Mouse (Mus musculus) c-Kit-positive CD71-positive TER-119-negative erythroid progenitor cells, embryonic 14.5 days (primary cell): ENCODE results near the gene Kdm4a.
A peak's percentile ranks its signal among the peaks of the same experiment; 100 is the strongest.

Experiments
- DNase-seq: peaks from one replicate; pipeline ENCODE4 v3.0.0-alpha.2; 2013; ENCODE audit warnings: low read depth

The Kdm4a gene

DNA sequence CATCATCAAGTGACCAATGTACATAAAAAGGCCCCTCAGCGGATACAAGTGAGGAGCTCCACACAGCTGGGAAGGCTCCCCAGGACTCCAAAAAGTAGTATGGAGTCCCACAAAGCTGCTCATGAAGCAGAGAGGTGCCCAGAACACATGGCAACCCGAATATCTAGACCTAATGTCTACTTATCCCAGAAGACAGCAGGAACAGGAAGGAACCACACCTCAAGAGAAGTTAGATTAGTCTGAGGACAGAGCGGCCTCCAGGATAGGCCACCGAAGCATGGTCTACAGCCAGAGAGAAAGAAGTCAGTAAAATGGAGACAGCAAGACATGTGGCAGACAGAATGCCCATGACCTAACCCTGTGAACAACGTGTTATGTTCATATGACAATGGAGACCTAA lies 25.0 kb downstream of the Kdm4a start:
- DNase-seq: no peak

DNA sequence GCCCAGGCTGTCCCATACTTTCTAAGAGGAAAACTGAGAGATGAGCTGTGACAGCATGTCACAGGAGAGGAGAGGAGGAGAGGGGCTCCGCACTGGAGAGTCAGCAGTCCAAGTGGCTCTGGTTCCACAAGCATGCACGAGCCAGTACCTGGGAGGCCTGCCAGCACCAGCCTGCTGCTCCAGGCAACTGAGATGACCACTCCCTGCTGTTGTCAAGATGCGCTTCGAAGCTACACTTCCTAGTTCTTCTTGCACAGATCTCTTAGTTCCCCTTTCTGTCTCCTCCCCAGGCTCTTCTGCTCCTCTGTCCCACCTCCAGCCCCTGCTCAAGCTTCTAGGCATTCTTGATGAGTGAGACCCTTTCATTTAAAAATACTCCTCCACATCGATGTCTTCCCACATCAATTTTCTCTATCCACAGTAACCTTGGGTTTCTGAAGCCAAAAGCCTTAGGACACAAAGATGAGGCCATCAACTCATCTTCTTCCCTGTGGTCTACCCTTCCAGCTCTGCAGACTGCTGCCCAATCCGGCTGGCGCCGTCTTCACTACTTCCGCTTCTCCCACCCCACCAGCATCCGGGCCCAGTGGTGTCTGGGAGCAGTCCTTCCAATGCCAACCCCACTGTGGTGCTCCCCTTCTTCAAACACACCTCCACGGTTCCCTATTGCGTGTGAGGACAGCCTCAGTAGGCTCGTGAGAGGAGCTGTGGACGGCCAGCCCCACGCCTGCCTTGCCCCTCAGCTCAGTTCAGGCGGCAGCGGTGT lies 27.6 kb downstream of the Kdm4a start:
- no peak for DNase-seq

GRCm38 (mm10) chr4:118150804-118151203 lies 29.0 kb downstream of the Kdm4a start:
- DNase-seq: no peak

DNA sequence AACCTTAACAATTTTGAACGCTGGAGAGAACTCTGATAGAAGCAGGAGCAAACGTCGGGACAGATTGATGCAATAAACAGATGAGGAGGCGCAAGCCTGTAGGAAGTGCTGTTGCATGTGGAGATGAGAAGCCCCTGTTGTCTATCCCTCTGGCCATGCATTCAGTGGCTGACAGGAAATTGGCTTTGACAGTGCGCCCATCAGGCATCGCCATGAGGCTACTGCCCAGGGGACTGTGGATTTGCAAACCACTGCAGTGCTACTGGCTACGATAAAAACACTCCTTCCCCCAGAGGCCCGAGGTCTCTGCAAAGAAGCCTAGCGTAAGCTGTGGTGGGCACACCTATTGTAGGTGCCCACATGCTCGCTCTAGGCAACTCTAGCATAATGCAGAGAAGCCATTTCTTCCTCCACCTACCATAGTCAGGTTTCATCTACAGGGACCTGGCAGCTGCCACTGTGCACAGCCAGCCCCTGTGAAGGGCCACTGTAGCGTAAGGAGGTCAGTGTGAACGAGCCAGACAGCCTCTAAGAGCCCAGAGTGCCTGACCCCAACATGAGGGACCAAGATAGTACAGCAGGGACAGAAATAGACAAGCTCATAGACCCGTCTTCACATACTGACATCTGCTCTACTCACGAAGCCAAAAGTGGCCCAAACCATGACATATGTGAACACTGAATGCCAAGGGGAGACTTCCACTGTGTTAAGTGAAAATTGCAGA lies 29.7 kb downstream of the Kdm4a start:
- no peak for DNase-seq

DNA sequence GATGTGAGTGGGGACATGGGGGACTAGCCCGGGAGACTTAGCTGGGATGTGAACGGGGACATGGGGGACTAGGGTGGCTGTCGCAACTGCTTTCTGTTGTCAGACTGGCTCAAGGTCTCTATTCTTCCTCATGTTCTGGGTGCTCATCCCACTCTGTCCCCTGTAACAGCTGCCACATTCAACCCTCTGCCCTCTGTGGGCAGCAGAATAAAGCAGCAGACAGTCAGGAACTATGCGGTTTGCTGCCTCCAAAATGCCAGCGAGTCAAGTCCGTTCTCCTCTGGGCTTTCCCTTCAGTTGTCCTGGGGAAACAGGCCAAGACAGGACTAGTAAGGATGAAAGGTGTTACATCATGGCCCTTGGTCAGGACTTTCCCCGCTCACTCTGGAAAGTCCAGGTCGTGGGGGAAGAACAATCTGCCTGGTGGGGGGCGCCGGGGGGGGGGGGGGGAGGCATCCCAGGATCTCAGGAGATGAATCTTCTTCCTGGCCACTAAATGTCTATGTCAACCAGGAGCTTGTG lies 30.7 kb downstream of the Kdm4a start:
- DNase-seq: no peak

DNA sequence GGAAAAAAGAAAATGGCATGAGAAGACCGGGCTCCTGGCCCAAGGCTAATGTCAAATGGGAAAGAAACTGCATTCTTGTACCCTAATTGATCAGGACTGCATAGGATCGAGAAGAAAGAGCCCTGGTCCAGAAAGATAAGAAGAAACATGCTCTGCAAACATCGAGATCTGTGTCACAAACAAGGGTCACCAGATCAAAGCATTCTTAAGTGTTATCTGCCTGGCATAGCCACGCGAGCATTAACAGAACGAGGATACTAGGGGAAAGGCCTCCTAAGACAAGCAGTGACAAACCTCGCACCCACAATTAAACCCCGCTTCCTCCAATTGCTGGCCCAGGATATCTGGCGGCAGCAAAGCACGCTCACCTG lies 31.5 kb downstream of the Kdm4a start:
- DNase-seq: no peak

- DNase-seq: no peak
These were observed 32.1 kb downstream of the Kdm4a start for GRCm38 (mm10) chr4:118147547-118148316.

- DNase-seq: no peak
These were observed 32.8 kb downstream of the Kdm4a start for GRCm38 (mm10) chr4:118147090-118147489.

DNA sequence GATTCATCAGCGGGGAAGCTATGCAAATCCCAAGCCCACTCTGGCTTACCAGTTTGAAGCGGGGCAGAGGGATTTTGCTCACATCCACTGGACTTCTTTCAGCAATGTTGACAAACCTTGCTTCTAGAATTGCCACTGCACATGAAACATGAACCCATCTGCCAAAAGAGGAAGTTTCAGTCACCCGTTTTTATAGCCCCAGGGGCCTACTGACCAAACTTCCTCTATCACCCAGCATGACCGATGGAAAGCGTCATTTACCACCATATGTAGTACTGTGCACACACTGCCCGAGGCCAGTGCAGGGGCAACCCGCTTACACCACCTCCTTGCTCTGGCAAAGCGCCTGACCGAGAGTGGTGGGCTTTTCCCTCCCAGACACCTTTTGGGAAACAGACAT lies 35.5 kb downstream of the Kdm4a start:
- DNase-seq: no peak

DNA sequence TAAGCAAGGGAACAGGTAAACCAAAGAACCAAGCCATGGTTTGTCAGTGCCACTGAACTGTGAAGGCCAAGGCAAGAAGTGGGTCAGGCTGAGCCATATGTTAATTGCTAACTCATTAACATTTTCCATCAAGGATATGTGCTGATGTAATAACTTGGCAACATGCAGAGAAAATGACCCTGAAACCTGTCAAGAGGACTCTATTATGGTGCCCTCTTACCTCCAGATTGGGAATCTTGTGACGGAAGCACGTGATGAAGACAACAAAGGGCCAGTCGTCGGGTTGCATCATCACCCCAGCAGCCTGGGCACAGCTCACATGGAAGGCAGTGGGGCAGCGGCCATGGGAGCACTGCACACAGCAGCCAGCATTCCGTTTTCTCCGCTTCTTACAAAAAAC lies 36.2 kb downstream of the Kdm4a start:
- no peak for DNase-seq

DNA sequence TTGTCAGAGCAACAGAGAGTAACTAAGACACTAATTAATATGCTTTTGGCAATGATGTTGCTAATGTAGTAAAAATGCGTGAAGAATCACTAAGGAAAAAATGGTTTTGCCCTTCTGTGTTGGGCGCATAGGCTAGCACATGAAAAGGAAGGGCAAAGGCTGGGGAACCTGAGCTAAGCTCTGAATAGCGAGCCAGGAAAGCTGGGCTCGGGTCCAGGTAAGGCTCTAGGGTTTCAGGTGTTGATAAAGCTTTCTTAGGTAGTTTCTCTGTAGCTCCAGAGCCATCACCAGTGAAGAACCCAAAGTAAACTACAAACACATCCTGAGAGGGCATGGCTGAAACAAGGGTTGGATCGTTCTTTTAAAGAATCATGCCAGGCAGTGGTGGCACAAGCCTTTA lies 38.3 kb downstream of the Kdm4a start:
- no peak for DNase-seq

GRCm38 (mm10) chr4:118138891-118139290 lies 41.0 kb downstream of the Kdm4a start:
- no peak for DNase-seq

- DNase-seq: no peak
These were observed 42.0 kb downstream of the Kdm4a start for GRCm38 (mm10) chr4:118137857-118138256.

- DNase-seq: no peak
These were observed 42.5 kb downstream of the Kdm4a start for GRCm38 (mm10) chr4:118137311-118137710.

GRCm38 (mm10) chr4:118135414-118135813 lies 44.4 kb downstream of the Kdm4a start:
- no peak for DNase-seq

- DNase-seq: peak; percentile 83
These were observed 45.1 kb downstream of the Kdm4a start, which contains the start of gene St3gal3 for GRCm38 (mm10) chr4:118134485-118135365. St3gal3 (minus strand) TSS chr4:118134914.

GRCm38 (mm10) chr4:118131329-118131728 lies 48.5 kb downstream of the Kdm4a start:
- no peak for DNase-seq

DNA sequence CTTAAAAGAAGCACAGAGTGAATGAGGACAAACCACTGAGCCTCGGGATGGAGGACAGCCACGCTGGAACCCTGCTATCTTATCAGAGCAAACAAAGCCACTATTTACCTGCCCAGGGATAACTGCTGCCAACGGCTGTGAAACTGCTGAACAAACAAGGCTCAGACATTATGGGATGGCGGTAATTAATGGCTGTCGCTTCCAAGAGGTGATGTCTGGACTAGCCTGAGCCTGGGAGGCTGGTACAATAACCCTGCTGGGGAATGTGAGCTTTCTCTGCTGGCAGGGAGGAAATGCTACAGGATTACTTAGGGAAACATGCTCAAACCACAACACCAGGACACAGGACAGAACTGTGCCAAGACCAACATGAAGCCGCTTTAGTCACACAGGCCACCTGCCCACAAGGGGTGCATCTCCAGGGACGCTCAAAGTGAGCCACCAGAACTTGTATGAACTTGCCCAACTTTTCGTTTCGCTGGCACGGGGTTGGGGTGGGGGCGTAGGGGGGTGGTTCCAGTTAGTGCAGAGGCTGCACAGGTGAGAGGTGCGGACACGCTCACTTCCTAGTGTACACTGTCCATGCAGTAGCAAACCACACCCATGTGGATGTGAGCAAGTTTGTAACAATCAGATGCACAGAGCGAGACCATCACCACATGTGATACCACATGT lies 56.7 kb downstream of the Kdm4a start:
- DNase-seq: no peak

DNA sequence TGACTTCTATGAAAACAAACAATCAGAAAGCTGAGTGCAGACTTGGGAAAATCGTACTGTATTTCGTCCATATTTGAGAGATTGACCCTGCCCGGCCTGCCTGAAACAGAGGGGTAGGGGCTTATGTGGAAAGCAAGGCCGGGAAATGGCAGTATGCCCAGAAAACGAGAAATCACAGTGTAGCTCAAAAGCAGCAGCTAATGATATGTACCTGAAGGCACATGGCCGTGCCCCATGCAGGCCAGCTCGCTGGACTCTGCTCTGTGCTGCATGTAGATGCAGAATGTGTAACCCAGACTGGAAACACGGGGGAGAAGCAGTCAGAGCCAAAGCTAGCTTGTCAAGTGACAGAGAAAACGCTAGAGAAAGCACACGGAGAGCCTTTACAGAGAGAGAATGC lies 57.8 kb downstream of the Kdm4a start:
- DNase-seq: no peak

DNA sequence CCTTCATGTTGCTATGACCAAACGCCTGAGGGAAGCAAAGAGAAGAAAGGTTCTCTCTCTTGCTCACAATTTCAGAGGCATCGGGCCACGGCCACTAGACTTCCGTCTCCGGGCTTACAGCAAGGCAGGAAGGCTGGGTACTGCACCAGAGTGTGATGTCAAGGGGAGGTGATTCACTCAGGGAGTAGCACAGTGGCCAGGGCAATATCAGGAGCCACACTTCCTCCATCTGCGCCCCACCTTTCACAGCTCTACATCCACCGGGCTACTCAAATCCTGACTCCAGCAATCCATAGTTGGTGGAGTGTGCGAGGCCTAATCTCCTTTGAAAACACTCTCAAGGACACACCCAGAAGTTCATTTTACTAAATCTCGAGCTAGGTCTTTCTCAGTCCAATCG lies 62.3 kb downstream of the Kdm4a start:
- DNase-seq: no peak

- DNase-seq: no peak
These were observed 63.7 kb downstream of the Kdm4a start for GRCm38 (mm10) chr4:118116098-118116497.
